Mouse (Mus musculus): ENCODE results near the gene Kcng3.

DNA sequence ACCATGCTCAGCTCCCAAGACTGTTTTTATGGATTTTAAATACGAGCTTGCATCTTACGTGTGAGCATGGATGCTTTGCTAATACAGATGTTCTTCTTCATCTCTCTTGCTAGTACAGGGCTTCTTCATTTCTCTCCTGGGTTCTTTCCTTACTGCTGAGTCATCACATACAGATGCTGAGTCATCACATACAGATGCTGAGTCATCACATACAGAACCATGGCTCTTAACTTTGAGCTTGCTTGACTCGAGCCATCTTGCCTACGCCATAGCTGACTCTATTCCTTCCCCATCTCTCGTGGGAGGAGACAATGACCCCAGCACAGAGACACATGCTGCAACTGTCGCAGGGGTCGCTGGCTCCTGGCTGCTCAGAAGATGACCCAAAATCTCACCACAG lies 76.7 kb downstream of the Kcng3 start:
- TF ChIP-seq CTCF (IDR thresholded peaks at IDR 0.05; ENCODE audit: low read depth, low read length) (no peak), GATA1 (IDR thresholded peaks at IDR 0.05; ENCODE audit: borderline replicate concordance, low read length) (no peak)

All from G1E (cell line).